Mouse (Mus musculus) testis, adult 2 months (tissue): ENCODE results near the gene Foxj1.

Experiments used
- CTCF ChIP-seq: fragments of 200-500 bp; IDR thresholded peaks from 2 replicates; pipeline ENCODE4 v1.5.1; 2012; ENCODE audit warnings: low read depth, mild to moderate bottlenecking, inconsistent platforms, low read length, moderate library complexity; ENCODE audit not compliant: control insufficient read depth, insufficient read depth, insufficient replicate concordance
- POLR2A ChIP-seq: fragments of 200-500 bp; IDR thresholded peaks from 2 replicates; pipeline ENCODE4 v1.6.1; 2012; ENCODE audit warnings: low read depth, mild to moderate bottlenecking, inconsistent platforms, low read length, moderate library complexity; ENCODE audit not compliant: control insufficient read depth

GRCm38 (mm10) chr11:116347955-116348354 lies 12.8 kb upstream of the Foxj1 start:
- TF ChIP-seq CTCF, result no peak
- TF ChIP-seq POLR2A, result no peak
